Mouse (Mus musculus): ENCODE results near the gene Fpgs. TPM values are rescaled to one million over a fixed set of nuclear protein-coding genes. Genes with fewer than 3 reads are reported as not detected.

Fpgs gene
- polyA plus RNA-seq, 1 experiment from 2014 or later: 40.3 TPM

GRCm38 (mm10) chr2:32737008-32737407, 33.1 kb upstream of the Fpgs start:
- no peak overlapping the region for H3K4me2 ChIP-seq
- 66% methylated on average over 6 of the region's 6 CpGs for WGBS
- ATAC-seq (replicated peaks; ENCODE audit: low FRiP score): no peak
- H3K9me3 ChIP-seq (replicated peaks): no peaks in the 10 kb centered on the region
- peaks cover 25% of the 10 kb centered on the region for H3K27me3 ChIP-seq
- H3K9ac ChIP-seq: no peak overlapping the region
- no peak overlapping the region for H3K27ac ChIP-seq
- H3K36me3 ChIP-seq: no peaks in the 10 kb centered on the region
- H3K4me3 ChIP-seq (replicated peaks): no peak overlapping the region
- H3K4me1 ChIP-seq: peaks cover 46% of the 10 kb centered on the region

GRCm38 (mm10) chr2:32736306-32736829, 32.4 kb upstream of the Fpgs start:
- Histone ChIP-seq H3K4me3 (replicated peaks) (no peak overlapping the region), H3K27ac (no peak overlapping the region), H3K9ac (no peak overlapping the region), H3K9me3 (replicated peaks) (no peaks in the 10 kb centered on the region), H3K4me1 (peaks cover 46% of the 10 kb centered on the region), H3K36me3 (no peaks in the 10 kb centered on the region), H3K4me2 (no peak overlapping the region), H3K27me3 (peaks cover 18% of the 10 kb centered on the region)
- WGBS: 59% methylated on average over 3 of the region's 3 CpGs
- ATAC-seq (replicated peaks; ENCODE audit: low FRiP score): no peak

DNA sequence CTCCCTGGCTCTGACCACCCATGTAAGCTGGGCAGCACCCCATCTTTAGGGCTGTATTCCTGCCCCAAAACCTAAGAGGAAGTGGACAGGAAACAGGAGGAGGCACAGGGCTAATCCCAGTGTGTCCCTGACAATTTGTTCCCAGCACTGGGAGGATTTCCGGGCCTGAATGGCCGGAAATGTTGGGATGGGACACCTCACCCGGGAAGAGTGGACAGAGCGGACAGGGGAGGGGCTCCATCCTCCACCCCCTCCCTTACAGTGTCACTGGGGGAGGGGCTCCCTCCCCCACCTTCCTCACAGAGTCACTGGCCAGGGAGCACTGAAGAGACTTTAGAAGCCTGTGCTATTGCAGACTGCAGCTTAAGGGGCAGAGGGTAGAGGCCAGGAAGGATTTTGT, 31.0 kb upstream of the Fpgs start:
- no peak overlapping the region; the same call in 1 of the 2 replicates for H3K4me3 ChIP-seq (replicated peaks)
- ATAC-seq (replicated peaks; ENCODE audit: low FRiP score): 0 out of 2 replicates have a peak, but pooled peaks have one; percentile 13
- H3K36me3 ChIP-seq: no peaks in the 10 kb centered on the region
- H3K9ac ChIP-seq: no peak overlapping the region
- peak overlapping the region; percentile 78 for H3K27ac ChIP-seq
- H3K4me2 ChIP-seq: peak overlapping the region; percentile 13
- peaks cover 52% of the 10 kb centered on the region for H3K4me1 ChIP-seq
- 42% methylated on average over 4 of the region's 4 CpGs for WGBS
- H3K9me3 ChIP-seq (replicated peaks): no peaks in the 10 kb centered on the region
- peaks cover 4% of the 10 kb centered on the region for H3K27me3 ChIP-seq

DNA sequence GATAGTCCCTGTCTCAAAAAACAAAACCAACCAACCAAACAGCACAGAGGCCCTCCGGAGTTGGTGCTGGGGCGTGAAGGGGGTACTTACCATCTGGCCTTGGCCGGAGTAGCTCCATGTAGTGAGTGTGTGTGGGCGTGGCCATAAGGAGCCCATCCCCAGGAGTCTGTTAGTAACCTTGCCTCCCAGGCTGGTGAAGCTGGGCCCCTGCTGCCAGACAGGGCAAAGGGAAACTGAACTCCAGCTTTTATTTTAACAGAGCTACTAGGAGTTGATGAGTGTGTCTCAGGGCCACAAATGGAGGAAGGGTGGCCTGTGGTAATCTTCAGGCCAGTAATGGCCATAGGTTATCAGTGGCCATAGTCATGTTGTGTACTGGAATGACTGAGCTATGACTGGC, 30.5 kb upstream of the Fpgs start:
- no peaks in the 10 kb centered on the region for H3K9me3 ChIP-seq (replicated peaks)
- no peaks in the 10 kb centered on the region; the same call in 1 of the 2 replicates for H3K27me3 ChIP-seq
- no peak overlapping the region for H3K9ac ChIP-seq
- 37% methylated on average over 4 of the region's 4 CpGs for WGBS
- no peaks in the 10 kb centered on the region for H3K36me3 ChIP-seq
- H3K27ac ChIP-seq: peak overlapping the region; percentile 78
- ATAC-seq (replicated peaks; ENCODE audit: low FRiP score): peak; percentile 55; the same call in 1 of the 2 replicates
- peak overlapping the region; percentile 13 for H3K4me2 ChIP-seq
- H3K4me3 ChIP-seq (replicated peaks): no peak overlapping the region; the same call in 1 of the 2 replicates
- H3K4me1 ChIP-seq: peaks cover 56% of the 10 kb centered on the region

DNA sequence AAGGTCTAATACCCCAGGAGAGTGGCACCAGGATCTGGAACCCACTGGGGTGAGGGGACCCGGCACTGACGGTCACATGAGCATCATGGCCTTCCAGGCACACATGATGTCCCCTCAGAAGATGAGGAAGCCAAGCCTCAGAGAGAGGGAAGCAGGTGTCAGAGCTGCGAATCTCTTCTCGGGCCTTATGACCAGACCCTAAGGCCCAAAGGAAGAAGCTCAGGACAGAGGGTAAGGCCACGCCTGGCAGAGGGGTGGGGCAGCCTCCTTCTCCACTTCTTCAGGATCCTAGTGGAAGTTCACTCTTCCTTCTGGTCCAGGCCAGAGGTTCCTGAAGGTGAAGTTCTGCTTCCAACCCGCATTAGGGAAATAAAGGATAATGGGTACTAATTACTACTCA, 28.8 kb upstream of the Fpgs start:
- no peak for ATAC-seq (replicated peaks; ENCODE audit: low FRiP score)
- 71% methylated on average over 6 of the region's 6 CpGs for WGBS
- H3K27ac ChIP-seq: no peak overlapping the region
- H3K4me1 ChIP-seq: peaks cover 69% of the 10 kb centered on the region
- no peaks in the 10 kb centered on the region for H3K9me3 ChIP-seq (replicated peaks)
- H3K4me3 ChIP-seq (replicated peaks): no peak overlapping the region
- H3K9ac ChIP-seq: no peak overlapping the region
- no peaks in the 10 kb centered on the region for H3K36me3 ChIP-seq
- no peaks in the 10 kb centered on the region for H3K27me3 ChIP-seq
- H3K4me2 ChIP-seq: no peak overlapping the region

GRCm38 (mm10) chr2:32731911-32732310, 28.0 kb upstream of the Fpgs start:
- Histone ChIP-seq H3K9ac (no peak overlapping the region), H3K4me2 (peak overlapping the region; percentile 22), H3K27ac (peak overlapping the region; percentile 76), H3K36me3 (no peaks in the 10 kb centered on the region), H3K27me3 (no peaks in the 10 kb centered on the region), H3K4me1 (peaks cover 75% of the 10 kb centered on the region), H3K9me3 (replicated peaks) (no peaks in the 10 kb centered on the region), H3K4me3 (replicated peaks) (no peak overlapping the region)
- WGBS: 66% methylated on average over 4 of the region's 4 CpGs
- ATAC-seq (replicated peaks; ENCODE audit: low FRiP score): no peak

DNA sequence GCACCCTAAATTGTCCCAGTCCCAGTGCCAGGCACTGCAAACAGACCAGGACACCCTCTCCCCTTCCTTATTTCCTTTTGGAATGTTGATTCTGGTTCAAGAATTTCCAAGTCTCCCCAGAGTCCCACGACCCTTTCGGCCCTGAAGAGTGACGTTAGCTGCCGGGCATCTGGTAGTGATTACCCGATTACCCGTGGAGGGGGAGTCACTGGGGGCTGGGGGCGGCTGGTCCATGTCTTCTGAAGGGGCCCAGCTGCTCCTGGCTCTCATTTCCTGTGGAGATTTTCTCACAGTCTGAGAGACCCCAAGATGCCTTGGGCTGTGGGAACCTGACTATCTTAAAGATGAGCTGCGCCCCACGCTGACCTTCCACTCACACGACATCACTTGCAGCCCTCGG, 26.9 kb upstream of the Fpgs start:
- Histone ChIP-seq H3K4me2 (peak overlapping the region; percentile 48), H3K36me3 (no peaks in the 10 kb centered on the region), H3K4me1 (peaks cover 71% of the 10 kb centered on the region), H3K27me3 (no peaks in the 10 kb centered on the region), H3K27ac (peak overlapping the region; percentile 76), H3K9ac (no peak overlapping the region), H3K4me3 (replicated peaks) (peak overlapping the region; percentile 38), H3K9me3 (replicated peaks) (no peaks in the 10 kb centered on the region)
- ATAC-seq (replicated peaks; ENCODE audit: low FRiP score): no peak
- 18% methylated on average over 11 of the region's 11 CpGs for WGBS

GRCm38 (mm10) chr2:32729547-32729946, 25.6 kb upstream of the Fpgs start:
- Histone ChIP-seq H3K4me2 (peak overlapping the region; percentile 48), H3K9ac (no peak overlapping the region), H3K4me1 (peaks cover 62% of the 10 kb centered on the region), H3K27ac (peak overlapping the region; percentile 76), H3K4me3 (replicated peaks) (peak overlapping the region; percentile 38), H3K27me3 (no peaks in the 10 kb centered on the region), H3K9me3 (replicated peaks) (no peaks in the 10 kb centered on the region), H3K36me3 (no peaks in the 10 kb centered on the region)
- WGBS: 28% methylated on average over 4 of the region's 4 CpGs
- no peak for ATAC-seq (replicated peaks; ENCODE audit: low FRiP score)

DNA sequence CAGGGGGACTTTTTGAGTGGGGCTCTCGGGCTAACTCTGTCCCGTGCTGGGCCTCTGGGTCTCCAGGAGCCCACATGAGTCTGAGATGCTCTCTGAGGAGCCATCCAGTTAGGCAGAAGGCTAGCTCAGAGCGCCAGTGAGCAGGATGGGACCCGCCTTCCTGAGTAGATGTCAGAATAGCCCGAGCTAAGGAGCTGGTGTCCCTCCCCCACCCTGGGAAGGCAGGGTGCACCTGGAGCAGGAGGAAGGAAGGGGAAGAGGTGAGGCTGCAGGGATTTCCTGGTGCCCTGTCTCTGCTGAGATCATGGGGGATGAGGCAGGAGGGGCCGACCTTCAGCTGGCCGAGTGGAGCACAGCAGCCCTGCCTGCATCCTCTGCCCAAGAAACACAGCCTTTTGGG, 24.5 kb upstream of the Fpgs start:
- peak overlapping the region; percentile 75 for H3K27ac ChIP-seq
- peak overlapping the region; percentile 42 for H3K9ac ChIP-seq
- no peaks in the 10 kb centered on the region for H3K27me3 ChIP-seq
- H3K36me3 ChIP-seq: no peaks in the 10 kb centered on the region
- H3K4me3 ChIP-seq (replicated peaks): peak overlapping the region; percentile 38
- peak overlapping the region; percentile 48 for H3K4me2 ChIP-seq
- ATAC-seq (replicated peaks; ENCODE audit: low FRiP score): 0 out of 2 replicates have a peak, but pooled peaks have one; percentile 26
- no peaks in the 10 kb centered on the region for H3K9me3 ChIP-seq (replicated peaks)
- 36% methylated on average over 7 of the region's 7 CpGs for WGBS
- peaks cover 54% of the 10 kb centered on the region for H3K4me1 ChIP-seq

- Histone ChIP-seq H3K4me1 (peaks cover 52% of the 10 kb centered on the region), H3K9ac (peak overlapping the region; percentile 42), H3K4me3 (replicated peaks) (peak overlapping the region; percentile 38), H3K36me3 (no peaks in the 10 kb centered on the region), H3K9me3 (replicated peaks) (no peaks in the 10 kb centered on the region), H3K27ac (0 out of 2 replicates have a peak overlapping the region, but pooled peaks have one; percentile 75), H3K27me3 (no peaks in the 10 kb centered on the region), H3K4me2 (peak overlapping the region; percentile 48)
- peak; percentile 96 for ATAC-seq (replicated peaks; ENCODE audit: low FRiP score)
- 0% methylated on average over 16 of the region's 16 CpGs for WGBS
Measured at GRCm38 (mm10) chr2:32727435-32727834, 23.5 kb upstream of the Fpgs start.

DNA sequence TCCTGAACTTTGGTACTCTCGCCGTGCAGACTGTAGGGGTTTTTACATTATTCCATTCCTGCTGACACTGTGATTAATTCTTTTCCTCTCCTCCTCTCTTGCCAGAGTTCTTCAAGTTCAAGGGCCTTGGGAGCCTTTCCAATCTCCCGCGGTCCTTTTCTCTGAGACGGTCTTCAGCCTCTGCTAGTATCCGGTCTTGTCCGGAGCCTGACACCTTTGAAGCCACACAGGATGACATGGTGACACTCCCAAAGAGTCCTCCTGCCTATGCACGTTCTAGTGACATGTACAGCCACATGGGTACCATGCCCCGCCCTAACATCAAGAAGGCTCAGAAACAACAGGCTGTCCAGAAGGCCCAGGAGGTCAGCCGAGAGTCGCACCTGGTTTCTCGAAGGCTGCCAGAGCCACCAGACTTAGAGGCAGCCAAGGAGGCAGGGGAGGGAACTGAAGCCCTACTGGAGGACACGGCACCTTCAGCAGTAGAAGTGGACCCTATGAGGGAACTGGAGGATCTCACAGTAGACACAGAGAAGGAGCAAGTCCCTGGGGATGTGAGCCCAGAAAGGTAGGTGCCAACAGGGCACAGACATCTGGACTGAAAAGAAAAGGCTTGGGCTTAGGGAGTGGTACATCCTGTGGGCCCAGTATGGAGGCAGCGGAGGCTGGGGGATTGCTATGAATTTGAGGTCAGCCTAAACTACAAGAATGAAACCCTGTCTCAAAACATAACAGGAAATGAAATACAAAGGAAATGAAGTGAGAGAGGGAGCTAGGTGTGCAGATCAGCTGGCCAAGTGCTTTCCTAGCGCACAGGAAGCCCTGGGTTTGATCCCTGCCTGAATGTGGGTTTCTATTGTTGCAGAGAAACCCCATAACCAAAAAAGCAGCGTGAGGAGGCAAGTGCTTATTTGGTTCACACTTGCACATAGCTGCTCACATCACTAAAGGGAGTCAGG, 21.2 kb upstream of the Fpgs start:
- Histone ChIP-seq H3K27me3 (no peaks in the 10 kb centered on the region), H3K36me3 (no peaks in the 10 kb centered on the region), H3K9me3 (replicated peaks) (no peaks in the 10 kb centered on the region), H3K27ac (peak overlapping the region; percentile 51), H3K4me3 (replicated peaks) (no peak overlapping the region), H3K4me1 (peaks cover 51% of the 10 kb centered on the region), H3K9ac (no peak overlapping the region), H3K4me2 (no peak overlapping the region)
- no peak for ATAC-seq (replicated peaks; ENCODE audit: low FRiP score)
- 62% methylated on average over 16 of the region's 16 CpGs for WGBS

DNA sequence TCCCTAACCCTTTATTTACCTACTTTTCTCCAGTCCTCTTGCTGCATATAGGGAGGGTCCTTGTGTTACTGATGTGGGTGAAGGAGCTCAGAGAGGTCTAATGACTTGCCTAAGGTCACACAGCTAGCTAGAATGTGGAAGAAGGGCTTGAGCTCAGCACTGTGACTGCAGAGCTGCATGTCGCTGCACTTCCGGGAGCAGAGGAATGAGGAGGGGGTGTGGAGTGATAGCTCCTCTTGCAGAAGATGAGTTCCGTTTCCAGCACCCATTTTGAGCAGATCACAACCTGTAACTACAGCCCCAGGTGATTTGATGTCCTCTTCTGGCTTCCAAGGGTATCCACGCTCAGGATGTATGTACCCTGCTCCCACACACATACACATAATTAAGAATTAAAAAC, 20.2 kb upstream of the Fpgs start:
- H3K27me3 ChIP-seq: no peaks in the 10 kb centered on the region
- no peak overlapping the region for H3K9ac ChIP-seq
- no peaks in the 10 kb centered on the region for H3K9me3 ChIP-seq (replicated peaks)
- H3K27ac ChIP-seq: no peak overlapping the region
- no peak overlapping the region for H3K4me2 ChIP-seq
- WGBS: 74% methylated on average over 4 of the region's 4 CpGs
- H3K36me3 ChIP-seq: no peaks in the 10 kb centered on the region
- peaks cover 45% of the 10 kb centered on the region for H3K4me1 ChIP-seq
- no peak overlapping the region for H3K4me3 ChIP-seq (replicated peaks)
- no peak for ATAC-seq (replicated peaks; ENCODE audit: low FRiP score)
